Mouse (Mus musculus) gastrocnemius, postnatal 10 days (tissue): ENCODE measurements at regions not wholly inside any gene's neighbourhood (a gene's known extent, or its start where the extent isn't known, plus 50 kb on each side); places are given as distances from the start of the nearest gene placed in this dataset.

Experiments
- DNase-seq: peaks from one replicate; pipeline ENCODE4 v3.0.0; 2021; ENCODE audit warnings: mixed read lengths

DNA sequence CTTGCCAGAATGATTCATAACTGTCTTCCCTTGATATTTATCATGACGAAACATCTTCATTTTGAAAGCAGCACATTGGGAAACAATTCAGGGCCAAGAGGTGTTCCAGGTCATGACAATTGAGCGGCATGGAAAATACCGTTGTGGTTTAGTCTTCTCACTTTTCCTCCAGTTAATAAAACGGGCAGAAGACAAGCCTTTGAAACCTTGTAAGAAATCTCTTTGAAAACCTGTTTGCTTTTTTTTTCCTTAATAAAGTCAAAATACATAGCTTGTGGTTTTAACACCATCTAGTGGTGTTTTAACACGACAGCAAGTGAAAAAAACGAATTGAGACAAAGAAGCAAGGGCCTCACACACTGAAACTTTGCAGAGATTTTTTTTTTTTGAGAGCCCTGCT lies 1389.0 kb upstream of the Acvr2a start:
- no peak for DNase-seq

- DNase-seq, result no peak
These were observed 1384.1 kb upstream of the Acvr2a start for GRCm38 (mm10) chr2:47429843-47430242.

DNA sequence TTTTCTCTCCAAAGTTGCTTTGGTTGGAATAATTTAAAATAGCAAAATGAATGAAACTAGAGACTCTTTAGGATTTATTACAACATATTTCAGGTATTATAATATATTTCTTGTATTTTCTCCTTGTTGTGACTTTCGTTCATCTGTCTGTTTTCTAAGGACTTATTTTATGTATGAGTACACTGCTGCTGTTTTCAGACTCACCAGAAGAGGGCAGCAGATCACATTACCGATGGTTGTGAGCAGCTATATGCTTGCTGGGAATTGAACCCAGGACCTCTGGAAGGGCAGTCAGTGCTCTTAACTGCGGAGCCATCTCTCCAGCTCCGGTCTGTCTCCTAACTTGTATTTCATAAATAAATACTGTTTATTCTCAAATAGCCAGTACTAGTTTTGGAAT lies 1347.9 kb upstream of the Acvr2a start:
- no peak for DNase-seq

- peak; percentile 27 for DNase-seq
These were observed 1321.9 kb upstream of the Acvr2a start for GRCm38 (mm10) chr2:47491874-47492539.
